Mouse (Mus musculus) megakaryocyte-erythroid progenitor cell, adult 5-6 weeks (primary cell): Measurements from ENCODE around the gene Celf5. TPM values are rescaled to one million over a fixed set of nuclear protein-coding genes. Genes with fewer than 3 reads are reported as not detected.
"Not testable (repeated sequence)": the region's sequence is repeated elsewhere in the genome, so short reads cannot be mapped to it uniquely, and the experiment has no call there.

Source experiments
- ATAC-seq: replicated peaks from 2 replicates; pipeline ENCODE4 v1.8.0; 2016; ENCODE audit warnings: mild to moderate bottlenecking, inconsistent platforms; ENCODE audit not compliant: severe bottlenecking, poor library complexity, low FRiP score, low TSS enrichment
- total RNA-seq, 2 experiments: library from RNA; stranded (forward) in 1 of 2; stranded (reverse) in 1 of 2; fragments of 200-1000, 215-1000 nt in 1 of 2; fragments of >200 nt in 1 of 2; fragmentation: Nextera tagmentation in 1 of 2; gene quantifications; 2 replicates each; pipeline ENCODE4 v1.2.3; 2014 to 2017

The Celf5 gene
- total RNA-seq, 2 experiments from 2014 or later: not detected

- ATAC-seq: no peak
These were observed 24.2 kb downstream of the Celf5 start for GRCm38 (mm10) chr10:81458267-81458666.

- ATAC-seq: 0 out of 2 replicates have a peak, but pooled peaks have one; percentile 6
These were observed 24.9 kb downstream of the Celf5 start for GRCm38 (mm10) chr10:81457624-81458023.

- ATAC-seq: peak; percentile 83
These were observed 25.4 kb downstream of the Celf5 start for GRCm38 (mm10) chr10:81456983-81457563.

GRCm38 (mm10) chr10:81455181-81455895 lies 27.2 kb downstream of the Celf5 start, which contains the start of gene Nfic:
Gene Nfic, minus strand, starts transcription at chr10:81455635.
- ATAC-seq: no peak

GRCm38 (mm10) chr10:81454106-81454505 lies 28.4 kb downstream of the Celf5 start:
- no peak for ATAC-seq

GRCm38 (mm10) chr10:81452947-81453288 lies 29.6 kb downstream of the Celf5 start:
- no peak for ATAC-seq

- no peak for ATAC-seq
These were observed 30.1 kb downstream of the Celf5 start for GRCm38 (mm10) chr10:81452237-81452946.

- ATAC-seq: no peak
These were observed 31.2 kb downstream of the Celf5 start for GRCm38 (mm10) chr10:81451365-81451745.

- no peak for ATAC-seq
These were observed 31.7 kb downstream of the Celf5 start for GRCm38 (mm10) chr10:81450641-81451364.

- ATAC-seq: peak; percentile 85
These were observed 32.4 kb downstream of the Celf5 start for GRCm38 (mm10) chr10:81450140-81450539.

- ATAC-seq: not testable (repeated sequence)
These were observed 37.0 kb downstream of the Celf5 start for GRCm38 (mm10) chr10:81445516-81445915.

- ATAC-seq: peak; percentile 87
These were observed 41.5 kb downstream of the Celf5 start for GRCm38 (mm10) chr10:81441019-81441418.

- ATAC-seq: no peak
These were observed 47.1 kb downstream of the Celf5 start for GRCm38 (mm10) chr10:81435436-81435835.

GRCm38 (mm10) chr10:81434361-81435263 lies 47.9 kb downstream of the Celf5 start:
- no peak for ATAC-seq

- ATAC-seq: peak; percentile 31
These were observed 48.8 kb downstream of the Celf5 start for GRCm38 (mm10) chr10:81433541-81434289.

- ATAC-seq: peak; percentile 79
These were observed 49.6 kb downstream of the Celf5 start for GRCm38 (mm10) chr10:81432868-81433262.

- no peak for ATAC-seq
These were observed 50.2 kb downstream of the Celf5 start for GRCm38 (mm10) chr10:81432169-81432867.
